ENCODE assay signal across 10 mouse cellular contexts in the genomic region with DNA sequence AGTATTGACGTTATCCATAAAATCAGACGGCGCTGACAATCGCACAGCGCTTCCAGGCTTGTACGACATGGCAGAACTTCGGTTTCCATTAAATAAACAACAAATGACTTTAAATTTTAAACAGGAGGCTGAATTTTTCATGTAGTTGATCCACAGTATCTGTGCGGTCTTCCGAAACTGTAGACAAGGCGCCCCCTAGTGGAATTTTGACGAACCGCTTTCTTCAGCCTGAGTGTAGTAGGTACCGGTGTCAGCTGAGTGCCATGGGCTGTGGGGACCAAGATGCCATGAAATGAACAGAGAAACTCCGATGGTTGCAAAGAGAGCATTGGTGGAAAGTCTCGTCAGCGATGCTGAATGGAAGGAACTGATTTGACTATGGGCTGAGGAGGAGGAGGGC. TPM values are rescaled to one million over a fixed set of nuclear protein-coding genes. Genes with fewer than 3 reads are reported as not detected.
DNase-seq lines count a peak whose midpoint lies in the region; ATAC-seq and TF ChIP-seq lines count a peak whose summit lies in the region.
"Had no signal": no experiment of that assay in that cellular context is flagged by ENCODE, and none has a peak within 500 bp of the region (broad histone marks: within the 10 kb centered on the region; RNA-seq: fewer than 3 reads in every experiment).

No protein-coding gene starts in this region.

- no peaks in the 10 kb centered on the region for H3K36me3 ChIP-seq in kidney, adult 2 months (ENCODE audit: control insufficient read depth, insufficient read depth, low read length)
- no peaks in the 10 kb centered on the region for H3K36me3 ChIP-seq in kidney, embryonic 15.5 days
- H3K36me3 ChIP-seq in spleen, adult 2 months (ENCODE audit: control insufficient read depth, insufficient read depth, low read length): no peaks in the 10 kb centered on the region
- H3K36me3 ChIP-seq: heart, embryonic 13.5 days had no signal

- peak; percentile 11 for DNase-seq in adrenal gland, adult 2 months
- DNase-seq in adrenal gland, postnatal 4 days (ENCODE audit: low spot score in 2 of 2): no peak
- peak; percentile 57 for DNase-seq in kidney, adult 2 months
- DNase-seq in kidney, postnatal 36 days: peak; percentile 51 to 82
- peak; percentile 42 for DNase-seq in lung, postnatal 10 days
- DNase-seq in spleen, adult 2 months (ENCODE audit: low read depth in 1 of 2, low spot score in 2 of 2): peak in 1 of 2 experiments; percentile 25

- H3K4me3 ChIP-seq in kidney, adult 2 months (ENCODE audit: insufficient read depth, low read depth, low read length): no peak overlapping the region
- H3K4me3 ChIP-seq in kidney, embryonic 15.5 days (replicated peaks): no peak overlapping the region
- H3K4me3 ChIP-seq in spleen, adult 2 months (ENCODE audit: extremely low read depth, insufficient read depth, insufficient read length): no peak overlapping the region
- H3K4me3 ChIP-seq: heart, embryonic 13.5 days; myocyte had no signal

- H3K4me2 ChIP-seq in kidney, embryonic 15.5 days: no peak overlapping the region
- H3K4me2 ChIP-seq: heart, embryonic 13.5 days had no signal

- H3K27ac ChIP-seq in kidney, adult 2 months (ENCODE audit: insufficient read depth, low read depth, low read length): no peak overlapping the region
- no peak overlapping the region for H3K27ac ChIP-seq in kidney, embryonic 15.5 days
- H3K27ac ChIP-seq in spleen, adult 2 months (ENCODE audit: insufficient read depth, low read length): no peak overlapping the region
- H3K27ac ChIP-seq: heart, embryonic 13.5 days had no signal

- H3K9ac ChIP-seq in kidney, embryonic 15.5 days: no peak overlapping the region
- H3K9ac ChIP-seq: heart, embryonic 13.5 days had no signal

- no peak for TF ChIP-seq POLR2A in kidney, adult 2 months (IDR thresholded peaks at IDR 0.05; ENCODE audit: low read depth, low read length)
- no peak for TF ChIP-seq POLR2A in spleen, adult 2 months (IDR thresholded peaks at IDR 0.05; ENCODE audit: low read depth, low read length)

- TF ChIP-seq CTCF in kidney, adult 2 months (conservative IDR thresholded peaks at IDR 0.05; ENCODE audit: insufficient read depth, insufficient read length, low read depth, low read length): peak; percentile 50
- 0 out of 2 replicates have a peak, but pooled peaks have one; percentile 7 for TF ChIP-seq CTCF in spleen, adult 2 months (IDR thresholded peaks at IDR 0.05; ENCODE audit: extremely low read depth, insufficient read depth, insufficient read length, insufficient replicate concordance)

- H3K9me3 ChIP-seq in kidney, embryonic 15.5 days (replicated peaks): no peaks in the 10 kb centered on the region
- H3K9me3 ChIP-seq: heart, embryonic 13.5 days had no signal

- WGBS in kidney, adult 2 months: 64% methylated on average over 16 of the region's 16 CpGs
- WGBS in kidney, embryonic 15.5 days: 69% methylated on average over 16 of the region's 16 CpGs
- WGBS in spleen, adult 2 months: 72% methylated on average over 16 of the region's 16 CpGs

- no peak for ATAC-seq in kidney, embryonic 15.5 days (replicated peaks; ENCODE audit: low FRiP score)
- peak; percentile 77 for ATAC-seq in common myeloid progenitor, adult 5-6 weeks (replicated peaks; ENCODE audit: low read depth, poor library complexity, severe bottlenecking)

- no peaks in the 10 kb centered on the region; the same call in 1 of the 2 replicates for H3K4me1 ChIP-seq in kidney, adult 2 months (ENCODE audit: control insufficient read depth, insufficient read depth, low read length)
- peaks cover 10% of the 10 kb centered on the region for H3K4me1 ChIP-seq in kidney, embryonic 15.5 days
- H3K4me1 ChIP-seq in spleen, adult 2 months (ENCODE audit: control insufficient read depth, insufficient read depth, insufficient read length): no peaks in the 10 kb centered on the region
- H3K4me1 ChIP-seq: heart, embryonic 13.5 days had no signal

- no peaks in the 10 kb centered on the region for H3K27me3 ChIP-seq in kidney, adult 2 months (replicated peaks; ENCODE audit: control insufficient read depth, insufficient read depth, low read length)
- no peaks in the 10 kb centered on the region for H3K27me3 ChIP-seq in kidney, embryonic 15.5 days
- no peaks in the 10 kb centered on the region for H3K27me3 ChIP-seq in spleen, adult 2 months (ENCODE audit: control insufficient read depth, insufficient read depth, low read length)
- H3K27me3 ChIP-seq: heart, embryonic 13.5 days had no signal

RNA-seq across cellular contexts. Expression of gene Helb, which starts 17.8 kb away (rescaled TPM):
- 10 to 100 TPM in 1 of 2 experiments, 1 to 10 TPM in 1; 6.9 to 10.1 TPM for total RNA-seq in adrenal gland, adult 2 months (2021)
- 3.4 and 4.8 TPM in 2 replicates for polyA plus RNA-seq in adrenal gland, adult 2 months (2012; rRNA removed)
- 10 to 100 TPM; 10.6 to 12.9 TPM for total RNA-seq in adrenal gland, postnatal 4 days (2021)
- 6.9 and 7.4 TPM in 2 replicates for polyA plus RNA-seq in kidney, adult 2 months (2012; rRNA removed)
- 4.9 and 5.5 TPM in 2 replicates for polyA plus RNA-seq in kidney, embryonic 15.5 days (2015; fragmentation: Nextera tagmentation; extraction: Ambion mirVana)
- total RNA-seq in common myeloid progenitor, adult 5-6 weeks (2017): 33.2 and 33.8 TPM in 2 replicates
- 9.3 and 11.8 TPM in 2 replicates for polyA plus RNA-seq in spleen, adult 2 months (2012; rRNA removed)

Comparison
In these comparisons a context has a peak if more than half of its experiments do, and no peak if none do; other contexts are left out.
1. DNase-seq: peak in adrenal gland, adult 2 months (single experiment), kidney, adult 2 months (single experiment), kidney, postnatal 36 days (2 of 2) and lung, postnatal 10 days (single experiment); none in adrenal gland, postnatal 4 days (0 of 2).